Mouse (Mus musculus) kidney, embryonic 16.5 days (tissue): ENCODE data around the gene Oscar. TPM values are rescaled to one million over a fixed set of nuclear protein-coding genes. Genes with fewer than 3 reads are reported as not detected.

ENCODE experiments used
- ATAC-seq: fragments of 200-750 bp; cut with Nextera tagmentation; 2 replicates; pipeline ENCODE4 v1.8.0; 2017; ENCODE audit warnings: moderate TSS enrichment; ENCODE audit not compliant: low FRiP score, low TSS enrichment
- H3K27ac ChIP-seq: fragments of 300-500 bp; sonication (generic); 2 replicates; pipeline ENCODE4 v1.5.1; 2014; ENCODE audit warnings: low read length
- H3K27me3 ChIP-seq: fragments of 300-500 bp; sonication (generic); 2 replicates; pipeline ENCODE4 v1.6.1; 2014; ENCODE audit warnings: low read length, control low read depth, mixed read lengths; ENCODE audit not compliant: insufficient read depth
- H3K36me3 ChIP-seq: fragments of 300-500 bp; sonication (generic); 2 replicates; pipeline ENCODE4 v1.6.1; 2014; ENCODE audit warnings: low read length, control low read depth, mixed read lengths; ENCODE audit not compliant: insufficient read depth
- H3K4me1 ChIP-seq: fragments of 300-500 bp; sonication (generic); 2 replicates; pipeline ENCODE4 v1.6.1; 2014; ENCODE audit warnings: low read length, control low read depth, mixed read lengths; ENCODE audit not compliant: insufficient read depth
- H3K4me2 ChIP-seq: fragments of 300-500 bp; sonication (generic); replicated peaks from 2 replicates; pipeline ENCODE4 v1.6.1; 2014; ENCODE audit warnings: low read depth, low read length
- H3K4me3 ChIP-seq: fragments of 300-500 bp; sonication (generic); 2 replicates; pipeline ENCODE4 v1.5.1; 2014; ENCODE audit warnings: mild to moderate bottlenecking, low read length
- H3K9ac ChIP-seq: fragments of 300-500 bp; sonication (generic); replicated peaks from 2 replicates; pipeline ENCODE4 v1.6.1; 2014; ENCODE audit warnings: low read length
- H3K9me3 ChIP-seq: fragments of 300-500 bp; sonication (generic); 2 replicates; pipeline ENCODE4 v1.6.1; 2016; ENCODE audit warnings: low read length, control low read depth
- WGBS: fragments of 180-500 bp; shearing (Covaris S2); extraction: QIAGEN DNeasy Blood & Tissue Kit; methylation state at CpG from one replicate; pipeline ENCODE4 v1.1.7; 2014; 5-methylcytosine and 5-hydroxymethylcytosine counted together
- polyA plus RNA-seq: library from polyadenylated mRNA; unstranded; fragments of >200 nt; fragmentation: Nextera tagmentation; extraction: Ambion mirVana; gene quantifications from 2 replicates; pipeline ENCODE4 v1.2.1, GENCODE M21; 2015

The Oscar gene
- polyA plus RNA-seq, 1 experiment from 2014 or later, result 0.25 TPM

DNA sequence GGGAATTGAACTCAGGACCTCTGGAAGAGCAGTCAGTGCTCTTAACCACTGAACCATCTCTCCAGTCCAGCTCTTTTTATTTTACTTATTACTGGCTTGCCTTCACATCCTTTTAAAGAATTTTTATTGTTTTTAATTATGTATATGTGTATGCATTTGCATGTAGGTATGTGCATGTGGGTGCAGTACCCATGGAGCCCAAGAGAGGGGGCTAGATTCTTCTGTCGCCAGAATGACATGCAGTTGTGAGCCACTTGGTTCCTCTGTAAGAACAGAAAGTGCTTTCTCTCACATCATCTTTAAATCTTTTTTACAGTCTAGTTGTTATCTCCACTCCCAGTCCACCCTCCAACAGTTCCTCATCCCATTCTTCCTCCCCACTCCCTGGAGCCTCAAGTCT, 24.4 kb downstream of the Oscar start:
- Histone ChIP-seq H3K4me1 (no peaks in the 10 kb centered on the region), H3K27me3 (no peaks in the 10 kb centered on the region), H3K27ac (no peak overlapping the region), H3K36me3 (no peaks in the 10 kb centered on the region), H3K9me3 (no peaks in the 10 kb centered on the region), H3K9ac (no peak overlapping the region), H3K4me2 (no peak overlapping the region), H3K4me3 (no peak overlapping the region)
- WGBS, result 60% methylated on average over 1 of the region's 1 CpGs
- ATAC-seq, result no peak

DNA sequence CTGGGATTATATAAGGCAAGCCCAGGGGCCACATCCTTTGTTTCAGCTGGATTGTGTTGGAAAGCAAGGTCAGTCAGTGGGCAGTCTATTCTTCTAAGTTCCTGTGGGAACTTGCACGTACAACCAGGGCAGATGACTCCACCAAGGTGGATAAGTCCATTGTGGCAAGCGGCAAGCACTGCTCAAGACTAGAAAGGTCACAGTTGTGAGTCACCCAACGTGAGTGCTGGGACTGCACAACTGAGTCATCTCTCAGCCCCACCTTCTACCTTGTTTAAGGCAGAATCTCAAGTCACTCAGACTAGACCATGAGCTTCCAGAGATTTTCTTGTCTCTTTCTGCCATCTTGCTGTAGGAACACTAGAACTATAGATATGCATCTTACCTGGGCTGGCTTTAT, 25.4 kb downstream of the Oscar start:
- Histone ChIP-seq H3K36me3 (no peaks in the 10 kb centered on the region), H3K27ac (no peak overlapping the region), H3K4me3 (no peak overlapping the region), H3K4me1 (no peaks in the 10 kb centered on the region), H3K4me2 (no peak overlapping the region), H3K9me3 (no peaks in the 10 kb centered on the region), H3K9ac (no peak overlapping the region), H3K27me3 (no peaks in the 10 kb centered on the region)
- 79% methylated on average over 3 of the region's 3 CpGs for WGBS
- no peak for ATAC-seq

DNA sequence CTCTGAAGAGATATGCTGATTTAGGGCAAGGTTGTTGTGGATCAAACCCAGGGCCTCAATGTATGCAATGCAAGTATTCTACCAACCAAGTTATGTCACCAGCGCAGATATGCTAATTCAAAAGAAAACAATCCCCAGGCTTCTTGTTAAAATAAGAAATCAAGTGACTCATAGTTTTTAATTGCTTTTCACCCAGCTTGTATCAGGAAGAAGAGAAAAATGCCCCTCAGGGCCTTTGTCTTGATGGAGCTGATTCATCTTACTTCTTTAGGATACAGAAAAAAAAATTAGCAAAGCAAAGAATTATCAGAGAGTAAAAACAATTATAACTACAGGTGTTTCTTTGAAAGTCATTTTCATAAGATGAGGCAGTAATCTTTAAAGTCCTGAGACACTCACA, 28.7 kb downstream of the Oscar start:
- Histone ChIP-seq H3K36me3 (no peaks in the 10 kb centered on the region), H3K9me3 (no peaks in the 10 kb centered on the region), H3K4me2 (no peak overlapping the region), H3K27me3 (no peaks in the 10 kb centered on the region), H3K27ac (no peak overlapping the region), H3K4me3 (no peak overlapping the region), H3K4me1 (no peaks in the 10 kb centered on the region), H3K9ac (no peak overlapping the region)
- no peak for ATAC-seq
- WGBS, result 69% methylated on average over 1 of the region's 1 CpGs

DNA sequence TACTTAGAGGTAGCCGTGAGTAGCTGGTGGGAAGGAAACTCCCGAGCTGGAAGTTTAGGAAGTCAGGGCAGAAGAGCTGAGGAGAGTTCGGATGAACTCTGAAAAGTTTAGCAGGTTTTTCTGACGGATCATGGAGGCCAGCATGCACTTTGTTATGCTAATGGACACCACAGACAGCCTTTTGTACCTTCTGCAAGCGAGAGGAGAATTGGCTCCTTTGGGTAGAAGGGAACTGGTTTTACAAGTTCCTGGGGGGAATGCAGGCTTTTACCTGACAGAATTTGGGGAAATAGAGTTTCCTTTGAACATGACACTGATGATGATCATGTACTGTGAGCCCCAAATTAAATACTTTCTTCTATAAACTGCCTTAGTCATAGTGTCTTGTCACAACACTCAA, 29.7 kb downstream of the Oscar start:
- 9% methylated on average over 5 of the region's 5 CpGs for WGBS
- Histone ChIP-seq H3K9me3 (no peaks in the 10 kb centered on the region), H3K4me2 (no peak overlapping the region), H3K27ac (no peak overlapping the region), H3K9ac (no peak overlapping the region), H3K36me3 (no peaks in the 10 kb centered on the region), H3K4me3 (no peak overlapping the region), H3K4me1 (no peaks in the 10 kb centered on the region), H3K27me3 (no peaks in the 10 kb centered on the region)
- ATAC-seq, result no peak

DNA sequence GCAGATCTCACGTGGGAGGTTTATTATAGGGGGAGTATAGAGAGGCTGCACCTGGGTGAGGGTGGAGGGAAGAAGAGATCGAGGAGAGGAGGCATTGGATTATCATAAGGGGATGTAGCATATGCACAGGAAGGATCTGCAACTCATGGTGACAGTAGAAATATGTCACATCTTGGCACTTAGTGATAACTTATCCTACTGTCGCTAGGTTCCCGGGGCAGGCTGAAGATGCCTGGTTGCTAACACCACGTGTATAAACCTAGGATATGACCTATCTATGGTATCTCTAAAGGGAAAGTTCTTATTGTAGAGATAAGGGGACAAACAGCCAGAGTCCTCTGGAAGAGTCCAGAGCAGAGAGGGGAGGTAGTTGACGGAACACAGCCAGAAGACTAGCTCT, 30.2 kb downstream of the Oscar start:
- H3K4me1 ChIP-seq, result no peaks in the 10 kb centered on the region
- no peak overlapping the region for H3K4me2 ChIP-seq
- no peak for ATAC-seq
- no peak overlapping the region for H3K27ac ChIP-seq
- no peak overlapping the region for H3K9ac ChIP-seq
- 14% methylated on average over 6 of the region's 6 CpGs for WGBS
- no peak overlapping the region for H3K4me3 ChIP-seq
- no peaks in the 10 kb centered on the region for H3K27me3 ChIP-seq
- H3K9me3 ChIP-seq, result no peaks in the 10 kb centered on the region
- no peaks in the 10 kb centered on the region for H3K36me3 ChIP-seq

DNA sequence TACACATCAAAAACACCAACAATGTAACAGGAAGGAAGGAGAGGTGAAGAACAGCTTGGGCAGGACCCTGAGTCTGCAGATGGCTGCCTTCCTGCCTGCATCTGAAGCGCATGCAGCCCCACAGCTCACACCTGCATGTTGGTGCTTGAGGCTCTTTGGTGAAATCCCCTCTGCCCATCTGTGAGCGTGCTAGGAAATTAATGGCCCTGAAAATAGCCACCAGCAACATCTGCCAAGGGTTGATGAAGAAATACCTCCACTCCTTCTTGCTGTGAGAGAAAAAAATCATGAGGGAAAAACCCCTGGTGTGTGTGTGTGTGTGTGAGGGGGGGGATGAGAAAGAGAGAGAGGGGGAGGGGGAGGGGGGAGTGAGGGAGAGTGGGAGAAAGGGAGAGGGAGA, 35.9 kb downstream of the Oscar start:
- Histone ChIP-seq H3K4me3 (no peak overlapping the region), H3K9ac (no peak overlapping the region), H3K36me3 (no peaks in the 10 kb centered on the region)

DNA sequence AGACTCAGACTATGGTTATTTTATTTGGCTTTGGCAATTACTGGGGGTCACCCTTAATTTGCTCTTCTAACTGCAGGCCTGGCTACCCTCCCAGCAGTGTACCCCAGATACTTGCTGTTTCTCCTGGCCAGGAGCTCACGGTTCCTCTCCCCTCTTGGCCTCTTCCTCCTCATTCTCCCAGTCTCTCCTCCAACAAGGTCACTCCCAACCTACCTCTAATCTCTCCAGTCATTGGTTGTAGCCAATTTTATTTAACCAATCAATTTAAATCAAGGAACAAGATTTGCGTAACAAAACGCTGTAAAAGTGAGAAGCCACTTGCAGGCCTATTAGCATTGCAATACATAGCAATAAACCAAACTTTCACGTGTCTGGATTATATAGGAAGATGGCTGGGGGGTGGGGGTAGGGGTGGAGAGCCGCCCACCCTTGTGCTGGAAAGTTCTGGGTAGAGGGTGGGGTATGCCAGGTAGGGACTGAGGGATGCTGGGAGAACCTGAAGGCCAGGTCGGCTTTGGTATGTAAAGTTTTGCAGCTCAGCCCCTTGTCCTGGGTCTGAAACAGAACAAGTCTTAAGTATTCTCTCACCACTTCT, 36.9 kb downstream of the Oscar start:
- ATAC-seq, result no peak
- 48% methylated on average over 6 of the region's 6 CpGs for WGBS
- H3K4me3 ChIP-seq, result no peak overlapping the region
- no peaks in the 10 kb centered on the region for H3K4me1 ChIP-seq
- H3K27me3 ChIP-seq, result no peaks in the 10 kb centered on the region
- no peaks in the 10 kb centered on the region for H3K9me3 ChIP-seq
- no peak overlapping the region for H3K4me2 ChIP-seq
- no peaks in the 10 kb centered on the region for H3K36me3 ChIP-seq
- no peak overlapping the region for H3K27ac ChIP-seq
- H3K9ac ChIP-seq, result no peak overlapping the region

More for the DNA sequence above, 35.9 kb downstream of the Oscar start:
- H3K9me3 ChIP-seq, result no peaks in the 10 kb centered on the region
- no peaks in the 10 kb centered on the region for H3K4me1 ChIP-seq
- no peaks in the 10 kb centered on the region for H3K27me3 ChIP-seq
- ATAC-seq, result no peak
- no peak overlapping the region for H3K4me2 ChIP-seq
- no peak overlapping the region for H3K27ac ChIP-seq
- WGBS, result 23% methylated on average over 2 of the region's 2 CpGs

DNA sequence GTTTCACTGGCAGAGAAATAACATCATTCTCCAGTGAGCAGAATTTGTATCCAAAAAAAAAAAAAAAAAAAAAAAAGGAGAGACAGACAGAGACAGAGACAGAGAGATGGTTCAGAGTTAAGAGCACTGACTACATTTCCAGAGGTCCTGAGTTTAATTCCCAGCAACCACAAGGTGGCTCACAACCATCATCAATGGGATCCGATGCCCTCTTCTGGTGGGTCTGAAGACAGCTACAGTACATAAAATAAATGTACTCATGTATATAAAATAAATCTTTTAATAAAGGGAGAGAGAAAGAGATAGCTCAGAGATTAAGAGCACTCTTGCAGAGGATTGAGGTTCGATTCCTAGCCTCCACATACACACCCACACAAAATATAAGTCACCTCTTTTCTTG, 37.8 kb downstream of the Oscar start:
- Histone ChIP-seq H3K4me3 (no peak overlapping the region), H3K27me3 (no peaks in the 10 kb centered on the region), H3K9me3 (no peaks in the 10 kb centered on the region), H3K36me3 (no peaks in the 10 kb centered on the region), H3K4me2 (no peak overlapping the region), H3K9ac (no peak overlapping the region), H3K27ac (no peak overlapping the region), H3K4me1 (no peaks in the 10 kb centered on the region)
- ATAC-seq, result no peak
- WGBS, result 72% methylated on average over 2 of the region's 2 CpGs

DNA sequence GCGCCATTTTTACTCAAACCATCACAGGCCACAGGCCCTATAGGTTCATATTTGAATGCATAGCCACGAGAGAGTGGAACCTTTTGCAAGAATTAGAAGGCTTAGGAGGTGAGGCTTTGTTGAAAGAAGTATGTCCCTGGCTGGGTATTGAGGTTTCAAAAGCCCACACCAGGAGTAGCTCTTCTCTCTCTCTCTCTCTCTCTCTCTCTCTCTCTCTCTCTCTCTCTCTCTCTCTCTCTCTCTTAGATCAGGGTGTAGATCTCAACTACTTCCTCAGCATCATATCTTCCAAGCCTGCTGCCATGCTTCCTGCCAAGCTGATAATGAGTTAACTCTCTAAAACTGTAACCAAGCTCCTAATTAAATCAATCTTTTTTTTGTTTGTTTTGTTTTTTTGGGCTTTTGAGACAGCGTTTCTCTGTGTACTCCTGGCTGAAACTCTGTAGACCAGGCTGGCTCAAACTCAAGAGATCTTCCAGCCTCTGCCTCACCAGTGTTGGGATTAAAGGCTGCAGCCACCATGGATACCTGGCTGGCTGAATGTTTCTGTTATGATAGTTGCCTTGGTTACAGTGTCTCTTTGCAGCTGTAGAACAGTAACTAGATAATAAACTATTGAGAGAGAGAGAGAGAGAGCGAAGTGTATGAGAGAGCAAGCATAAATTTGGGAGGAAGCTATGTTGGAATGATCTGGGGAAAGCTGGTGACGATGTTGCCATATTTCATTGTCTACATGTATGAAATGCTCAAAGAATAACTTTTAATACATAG, 39.4 kb downstream of the Oscar start:
- no peak for ATAC-seq
- Histone ChIP-seq H3K9me3 (no peaks in the 10 kb centered on the region), H3K9ac (no peak overlapping the region), H3K27me3 (no peaks in the 10 kb centered on the region), H3K4me3 (no peak overlapping the region), H3K4me2 (no peak overlapping the region), H3K27ac (no peak overlapping the region), H3K36me3 (no peaks in the 10 kb centered on the region), H3K4me1 (no peaks in the 10 kb centered on the region)
- WGBS, result 79% methylated on average over 5 of the region's 5 CpGs

DNA sequence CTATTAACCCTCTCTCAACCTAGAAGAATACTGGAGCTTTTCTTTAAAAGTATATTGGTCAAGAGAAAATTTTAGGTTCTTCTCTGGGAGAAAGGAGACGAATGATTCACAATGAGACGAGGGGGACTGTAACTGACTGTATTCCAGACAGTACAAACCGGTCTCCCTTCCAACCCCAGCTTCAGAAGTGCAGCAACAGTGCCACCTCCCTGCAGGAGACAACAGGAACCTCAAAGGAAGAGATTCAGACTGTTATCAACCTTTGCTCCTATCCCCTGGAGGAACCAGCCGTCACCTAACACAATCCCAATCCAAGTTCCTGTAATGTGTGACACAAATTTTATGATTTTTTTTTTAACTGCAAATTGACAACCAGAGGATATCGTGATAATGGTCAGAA, 41.7 kb downstream of the Oscar start:
- Histone ChIP-seq H3K27me3 (no peaks in the 10 kb centered on the region), H3K4me1 (no peaks in the 10 kb centered on the region), H3K4me3 (no peak overlapping the region), H3K9ac (no peak overlapping the region), H3K9me3 (no peaks in the 10 kb centered on the region), H3K27ac (no peak overlapping the region), H3K4me2 (no peak overlapping the region), H3K36me3 (no peaks in the 10 kb centered on the region)
- ATAC-seq, result no peak
- WGBS, result 62% methylated on average over 5 of the region's 5 CpGs
